18 mouse cellular contexts compared by ENCODE assay signal in genomic region chr17:15096853-15097252, GRCm38 (mm10). TPM values are rescaled to one million over a fixed set of nuclear protein-coding genes. Genes with fewer than 3 reads are reported as not detected.
DNase-seq lines count a peak whose midpoint lies in the region; ATAC-seq lines count a peak whose summit lies in the region.
"Had no signal": no experiment of that assay in that cellular context is flagged by ENCODE, and none has a peak within 500 bp of the region (broad histone marks: within the 10 kb centered on the region; RNA-seq: fewer than 3 reads in every experiment).

No protein-coding gene starts in this region.

- DNase-seq in heart, adult 8-10 months (ENCODE audit: low spot score), result peak; percentile 2
- no peak for DNase-seq in heart, postnatal 10 days
- DNase-seq in lung, postnatal 25 days (ENCODE audit: low spot score), result peak; percentile 28
- no peak for DNase-seq in lung, postnatal 14 days
- DNase-seq in layer of hippocampus, adult 18-20 months (ENCODE audit: low spot score in 2 of 2), result no peak
- DNase-seq in cerebellum, adult 11-12 months, result no peak
- DNase-seq: adrenal gland, adult 8-10 months; adrenal gland, postnatal 36 days; cerebellum, adult 8-10 months; cerebellum, postnatal 14 days; embryo, embryonic 11 days; gastrocnemius, postnatal 14 days; heart, postnatal 14 days; kidney, adult 11 months had no signal

- ATAC-seq in granulocyte monocyte progenitor cell, adult 5-6 weeks (replicated peaks; ENCODE audit: poor library complexity, severe bottlenecking), result peak; percentile 42; the same call in 1 of the 2 replicates
- ATAC-seq in megakaryocyte-erythroid progenitor cell, adult 5-6 weeks (replicated peaks; ENCODE audit: low FRiP score, low TSS enrichment, poor library complexity, severe bottlenecking), result peak; percentile 43; the same call in 1 of the 2 replicates
- ATAC-seq: forebrain, embryonic 14.5 days had no signal

- intact Hi-C loops in heart, postnatal 10 days (cut with DNase I), result no loop called here

RNA-seq across cellular contexts. Expression of gene Gm3448, which starts 55.5 kb away (rescaled TPM):
- 1 to 10 TPM in 2 of 4 experiments, under 1 TPM in 2; 0.55 to 1.4 (median 1.1) TPM for total RNA-seq in heart, adult 8-10 months (2022)
- 1 to 10 TPM; 1.8 TPM for total RNA-seq in heart, postnatal 10 days (2021)
- total RNA-seq in granulocyte monocyte progenitor cell, adult 5-6 weeks (2014; fragmentation: Nextera tagmentation), result 3.2 and 4.3 TPM in 2 replicates
- 3.9 and 9.9 TPM in 2 replicates for total RNA-seq in granulocyte monocyte progenitor cell, adult 5-6 weeks (2017)
- total RNA-seq in megakaryocyte-erythroid progenitor cell, adult 5-6 weeks (2014; fragmentation: Nextera tagmentation), result 4.2 and 7.4 TPM in 2 replicates
- total RNA-seq in megakaryocyte-erythroid progenitor cell, adult 5-6 weeks (2017), result 10.1 and 11.8 TPM in 2 replicates
- 1 to 10 TPM; 7.2 to 8.4 TPM for total RNA-seq in layer of hippocampus, adult 18-20 months (2021)

RNA-seq across cellular contexts. Expression of gene Tcte3, which starts 55.6 kb away (rescaled TPM):
- total RNA-seq in heart, adult 8-10 months (2022), result not detected
- 1 to 10 TPM in 1 of 2 experiments, under 1 TPM in 1; 0.57 to 1.2 TPM for total RNA-seq in heart, postnatal 10 days (2021)
- total RNA-seq in granulocyte monocyte progenitor cell, adult 5-6 weeks (2014; fragmentation: Nextera tagmentation), result not detected in 2 replicates
- not detected in 2 replicates for total RNA-seq in granulocyte monocyte progenitor cell, adult 5-6 weeks (2017)
- 6.5 and 7.7 TPM in 2 replicates for total RNA-seq in megakaryocyte-erythroid progenitor cell, adult 5-6 weeks (2014; fragmentation: Nextera tagmentation)
- total RNA-seq in megakaryocyte-erythroid progenitor cell, adult 5-6 weeks (2017), result 3.3 TPM in 1 of 2 replicates, not detected in the other
- total RNA-seq in layer of hippocampus, adult 18-20 months (2021), result 1 to 10 TPM in 1 of 2 experiments, not detected in 1; 1.3 TPM
- total RNA-seq: gastrocnemius, adult 18-20 months had no signal

RNA-seq across cellular contexts. Expression of gene Ermard, which starts 55.8 kb away (rescaled TPM):
- total RNA-seq in heart, adult 8-10 months (2022), result 10 to 100 TPM; 21.6 to 33.2 (median 27.0) TPM
- 10 to 100 TPM; 35.3 to 36.1 TPM for total RNA-seq in heart, postnatal 10 days (2021)
- 53.5 and 87.9 TPM in 2 replicates for total RNA-seq in granulocyte monocyte progenitor cell, adult 5-6 weeks (2014; fragmentation: Nextera tagmentation)
- 27.9 and 32.3 TPM in 2 replicates for total RNA-seq in granulocyte monocyte progenitor cell, adult 5-6 weeks (2017)
- 96.5 and 117 TPM in 2 replicates for total RNA-seq in megakaryocyte-erythroid progenitor cell, adult 5-6 weeks (2014; fragmentation: Nextera tagmentation)
- total RNA-seq in megakaryocyte-erythroid progenitor cell, adult 5-6 weeks (2017), result 26.7 and 35.7 TPM in 2 replicates
- 10 to 100 TPM; 51.9 to 52.9 TPM for total RNA-seq in layer of hippocampus, adult 18-20 months (2021)

Comparison
In these comparisons a context has a peak if more than half of its experiments do, and no peak if none do; other contexts are left out.
1. DNase-seq: peak in heart, adult 8-10 months (single experiment) and lung, postnatal 25 days (single experiment); none in heart, postnatal 10 days (0 of 2), lung, postnatal 14 days (single experiment), layer of hippocampus, adult 18-20 months (0 of 2) and cerebellum, adult 11-12 months (single experiment).